Mouse (Mus musculus) CH12.LX (cell line): Measurements from ENCODE around the gene Wdr4. TPM values are rescaled to one million over a fixed set of nuclear protein-coding genes. Genes with fewer than 3 reads are reported as not detected.

Experiments
- DNase-seq: peaks from one replicate; pipeline ENCODE4 v3.0.0-alpha.2; 2013; ENCODE audit errors: extremely low read depth
- H3K27ac ChIP-seq: 2 replicates; pipeline ENCODE4 v1.5.1; 2012; ENCODE audit warnings: low read depth, mild to moderate bottlenecking, control low read depth, moderate library complexity; ENCODE audit not compliant: insufficient read depth
- H3K27me3 ChIP-seq: replicated peaks from 2 replicates; pipeline ENCODE3; 2012; ENCODE audit warnings: inconsistent platforms
- H3K36me3 ChIP-seq, 2 experiments: replicated peaks in 1 of 2; 2 replicates each; pipeline versions ENCODE3 to v1.6.1; 2012; ENCODE audit warnings: inconsistent platforms in 1 of 2, low read length in 1 of 2, mild to moderate bottlenecking in 1 of 2, mixed read lengths in 1 of 2, moderate library complexity in 1 of 2; ENCODE audit not compliant: control insufficient read depth in 1 of 2, insufficient read depth in 1 of 2
- H3K4me1 ChIP-seq, 2 experiments: 2 replicates each; pipeline ENCODE4 v1.6.1; 2012; ENCODE audit warnings: inconsistent platforms in 1 of 2, moderate library complexity in 1 of 2; ENCODE audit not compliant: insufficient read depth in 2 of 2, control insufficient read depth in 1 of 2
- H3K4me2 ChIP-seq: 2 replicates; pipeline ENCODE4 v1.6.1; 2012; ENCODE audit warnings: low read depth, mild to moderate bottlenecking, control low read depth; ENCODE audit not compliant: poor library complexity, insufficient read depth, severe bottlenecking
- H3K4me3 ChIP-seq, 3 experiments: fragments of 150-350 bp in 1 of 3; sonication (generic) in 1 of 3; replicated peaks in 1 of 3; 2 replicates each; pipeline versions ENCODE3 to v1.5.1; 2011 to 2012; ENCODE audit warnings: low read depth in 2 of 3, low read length in 2 of 3, mild to moderate bottlenecking in 2 of 3, moderate library complexity in 2 of 3, control low read depth in 1 of 3, improper control_type of control experiment in 1 of 3, inconsistent platforms in 1 of 3, mixed read lengths in 1 of 3; ENCODE audit not compliant: poor library complexity in 1 of 3
- H3K79me2 ChIP-seq: replicated peaks from 2 replicates; pipeline ENCODE4 v1.6.1; 2012; ENCODE audit warnings: mild to moderate bottlenecking, moderate library complexity; ENCODE audit not compliant: control insufficient read depth, poor library complexity, insufficient read depth, severe bottlenecking; ENCODE audit errors: extremely low read depth
- H3K9ac ChIP-seq: 2 replicates; pipeline ENCODE4 v1.6.1; 2012; ENCODE audit warnings: low read depth, mild to moderate bottlenecking, control low read depth, moderate library complexity; ENCODE audit not compliant: insufficient read depth
- H3K9me3 ChIP-seq: replicated peaks from 2 replicates; pipeline ENCODE3; 2012; ENCODE audit warnings: low read length, inconsistent platforms, mixed read lengths
- BHLHE40 ChIP-seq: IDR thresholded peaks from 2 replicates; pipeline ENCODE4 v1.6.1; 2011; ENCODE audit warnings: mild to moderate bottlenecking, low read depth, low read length, improper control_type of control experiment
- CHD1 ChIP-seq: IDR thresholded peaks from 2 replicates; pipeline ENCODE4 v1.6.1; 2012; ENCODE audit warnings: low read depth, low read length, improper control_type of control experiment, inconsistent platforms
- CTCF ChIP-seq, 2 experiments: IDR thresholded peaks in 1 of 2; conservative IDR thresholded peaks in 1 of 2; 2 replicates each; pipeline ENCODE4 v1.5.1; 2011 to 2012; ENCODE audit warnings: low read depth in 2 of 2, low read length in 2 of 2, improper control_type of control experiment in 1 of 2, inconsistent platforms in 1 of 2, mild to moderate bottlenecking in 1 of 2, moderate library complexity in 1 of 2
- E2F4 ChIP-seq: IDR thresholded peaks from 2 replicates; pipeline ENCODE4 v1.6.1; 2011; ENCODE audit warnings: low read depth, low read length, improper control_type of control experiment; ENCODE audit not compliant: insufficient replicate concordance
- ELF1 ChIP-seq: IDR thresholded peaks from 2 replicates; pipeline ENCODE4 v1.6.1; 2014; ENCODE audit warnings: low read depth, mild to moderate bottlenecking, inconsistent platforms, low read length, improper control_type of control experiment
- ETS1 ChIP-seq: conservative IDR thresholded peaks from 2 replicates; pipeline ENCODE4 v1.6.1; 2012; ENCODE audit warnings: low read depth, mild to moderate bottlenecking, inconsistent platforms, low read length, improper control_type of control experiment, moderate library complexity
- HCFC1 ChIP-seq: IDR thresholded peaks from 2 replicates; pipeline ENCODE4 v1.6.1; 2012; ENCODE audit warnings: low read depth, mild to moderate bottlenecking, inconsistent platforms, low read length, improper control_type of control experiment
- IRF4 ChIP-seq: IDR thresholded peaks from 2 replicates; pipeline ENCODE4 v1.6.1; 2014; ENCODE audit warnings: low read depth, mild to moderate bottlenecking, inconsistent platforms, low read length, improper control_type of control experiment
- JUN ChIP-seq: IDR thresholded peaks from 2 replicates; pipeline ENCODE4 v1.6.1; 2011; ENCODE audit warnings: low read depth, mild to moderate bottlenecking, low read length, improper control_type of control experiment, moderate library complexity; ENCODE audit not compliant: insufficient read depth
- JUND ChIP-seq: conservative IDR thresholded peaks from 2 replicates; pipeline ENCODE4 v1.6.1; 2011; ENCODE audit warnings: low read depth, low read length, improper control_type of control experiment
- MAFK ChIP-seq: IDR thresholded peaks from 2 replicates; pipeline ENCODE4 v1.6.1; 2011; ENCODE audit warnings: low read length, improper control_type of control experiment; ENCODE audit not compliant: insufficient replicate concordance
- NELFE ChIP-seq: IDR thresholded peaks from 2 replicates; pipeline ENCODE4 v1.6.1; 2011; ENCODE audit warnings: low read depth, low read length, improper control_type of control experiment
- NRF1 ChIP-seq: IDR thresholded peaks from 2 replicates; pipeline ENCODE4 v1.6.1; 2014; ENCODE audit warnings: low read depth, mild to moderate bottlenecking, inconsistent platforms, low read length, improper control_type of control experiment, moderate library complexity
- PAX5 ChIP-seq: IDR thresholded peaks from 2 replicates; pipeline ENCODE4 v1.6.1; 2012; ENCODE audit warnings: low read length, inconsistent platforms, mixed read lengths
- RAD21 ChIP-seq: IDR thresholded peaks from 2 replicates; pipeline ENCODE4 v1.6.1; 2011; ENCODE audit warnings: low read depth, mild to moderate bottlenecking, low read length, improper control_type of control experiment, moderate library complexity
- RCOR1 ChIP-seq: conservative IDR thresholded peaks from 2 replicates; pipeline ENCODE4 v1.6.1; 2012; ENCODE audit warnings: low read depth, mild to moderate bottlenecking, inconsistent platforms, low read length, improper control_type of control experiment
- SMC3 ChIP-seq: IDR thresholded peaks from 2 replicates; pipeline ENCODE4 v1.6.1; 2011; ENCODE audit warnings: low read depth, low read length, improper control_type of control experiment
- TBP ChIP-seq: conservative IDR thresholded peaks from 2 replicates; pipeline ENCODE4 v1.6.1; 2011; ENCODE audit warnings: low read depth, low read length, improper control_type of control experiment
- TCF12 ChIP-seq: IDR thresholded peaks from 2 replicates; pipeline ENCODE4 v1.6.1; 2014; ENCODE audit warnings: low read depth, mild to moderate bottlenecking, inconsistent platforms, low read length, improper control_type of control experiment
- UBTF ChIP-seq: IDR thresholded peaks from 2 replicates; pipeline ENCODE4 v1.6.1; 2012; ENCODE audit warnings: low read depth, mild to moderate bottlenecking, inconsistent platforms, low read length, improper control_type of control experiment, moderate library complexity
- USF1 ChIP-seq: IDR thresholded peaks from 2 replicates; pipeline ENCODE4 v1.6.1; 2014; ENCODE audit warnings: low read depth, mild to moderate bottlenecking, inconsistent platforms, low read length, improper control_type of control experiment
- USF2 ChIP-seq: conservative IDR thresholded peaks from 2 replicates; pipeline ENCODE4 v1.6.1; 2011; ENCODE audit warnings: low read depth, low read length, improper control_type of control experiment
- ZC3H11A ChIP-seq: IDR thresholded peaks from 2 replicates; pipeline ENCODE4 v1.6.1; 2012; ENCODE audit warnings: low read depth, mild to moderate bottlenecking, inconsistent platforms, low read length, improper control_type of control experiment
- ZKSCAN1 ChIP-seq: IDR thresholded peaks from 2 replicates; pipeline ENCODE4 v1.6.1; 2012; ENCODE audit warnings: low read depth, inconsistent platforms, low read length, improper control_type of control experiment, borderline replicate concordance
- ZMIZ1 ChIP-seq: IDR thresholded peaks from 2 replicates; pipeline ENCODE4 v1.6.1; 2012; ENCODE audit warnings: low read depth, mild to moderate bottlenecking, inconsistent platforms, low read length, improper control_type of control experiment
- ZNF384 ChIP-seq: IDR thresholded peaks from 2 replicates; pipeline ENCODE4 v1.6.1; 2012; ENCODE audit warnings: low read depth, low read length, improper control_type of control experiment, inconsistent platforms
- dilution Hi-C: fragments of 300-500 bp; cut with MboI; formaldehyde crosslinking; loops from 2 replicates; pipeline ENCODE4 v1.14.3; 2020; ENCODE audit warnings: low sequenced_read_pairs; ENCODE audit not compliant: extremely low pct_unique_long_range_greater_than_20kb, extremely low pct_ligation_motif_present
- in situ Hi-C: fragments of 300-500 bp; cut with MboI; formaldehyde crosslinking; loops from 3 replicates; pipeline ENCODE4 v1.14.3; 2019; ENCODE audit warnings: low sequenced_read_pairs, low pct_ligation_motif_present, low pct_unique_long_range_greater_than_20kb, mixed read lengths
- polyA plus RNA-seq: library from polyadenylated mRNA; unstranded; fragments of >175 nt; gene quantifications from 2 replicates; pipeline ENCODE4 v1.2.1, GENCODE M21; 2012; ENCODE audit warnings: low read depth; ENCODE audit not compliant: insufficient read length
- total RNA-seq, 2 experiments: library from RNA; depleted of rRNA; stranded (reverse); fragments of 300-350 nt in 1 of 2; fragments of >200 nt in 1 of 2; gene quantifications; 2 replicates each; pipeline ENCODE4 v1.2.3; 2012 to 2014

Wdr4 gene
- total and polyA plus RNA-seq, 3 experiments = 48.3 to 56.2 (median 51.4) TPM

DNA sequence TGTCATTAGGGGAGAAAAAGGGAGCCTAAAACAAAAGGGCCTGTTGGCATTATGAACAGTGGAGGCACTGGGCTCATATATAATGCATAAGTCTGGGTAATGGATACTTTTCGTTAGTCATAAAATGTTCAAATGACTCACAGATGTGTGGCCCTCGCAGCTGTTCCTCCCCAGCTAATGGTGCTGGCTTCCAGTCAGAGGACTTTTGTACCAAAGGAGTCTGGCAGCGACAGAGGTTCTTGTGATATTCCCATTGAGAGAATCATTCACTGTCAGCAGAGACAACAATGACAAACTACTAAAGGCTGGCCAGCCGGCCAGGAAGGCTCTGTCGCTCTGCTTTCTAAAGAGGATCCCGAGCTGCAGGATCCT is 21.7 kb upstream of the Wdr4 start:
- no peak for TF ChIP-seq SMC3
- TF ChIP-seq TCF12 = no peak
- TF ChIP-seq NELFE = no peak
- TF ChIP-seq E2F4 = no peak
- no peak for TF ChIP-seq ZC3H11A
- TF ChIP-seq USF2 = no peak
- TF ChIP-seq BHLHE40 = no peak
- no peak for TF ChIP-seq RAD21
- TF ChIP-seq CHD1 = no peak
- no peak for TF ChIP-seq HCFC1
- no peak for TF ChIP-seq USF1
- TF ChIP-seq UBTF = no peak
- no peak for TF ChIP-seq JUND
- TF ChIP-seq IRF4 = no peak
- TF ChIP-seq TBP = no peak
- TF ChIP-seq ZMIZ1 = no peak
- TF ChIP-seq ZNF384 = no peak
- Histone ChIP-seq H3K9me3 (no peaks in the 10 kb centered on the region), H3K4me3 (no peak overlapping the region), H3K27ac (no peak overlapping the region), H3K4me1 (no peaks in the 10 kb centered on the region), H3K27me3 (no peaks in the 10 kb centered on the region), H3K4me2 (no peak overlapping the region), H3K9ac (no peak overlapping the region), H3K36me3 (peaks cover 0 to 38% of the 10 kb centered on the region in 2 experiments), H3K79me2 (no peaks in the 10 kb centered on the region)
- in situ Hi-C loops (no loop called here), dilution Hi-C loops (no loop called here)
- no peak for DNase-seq

DNA sequence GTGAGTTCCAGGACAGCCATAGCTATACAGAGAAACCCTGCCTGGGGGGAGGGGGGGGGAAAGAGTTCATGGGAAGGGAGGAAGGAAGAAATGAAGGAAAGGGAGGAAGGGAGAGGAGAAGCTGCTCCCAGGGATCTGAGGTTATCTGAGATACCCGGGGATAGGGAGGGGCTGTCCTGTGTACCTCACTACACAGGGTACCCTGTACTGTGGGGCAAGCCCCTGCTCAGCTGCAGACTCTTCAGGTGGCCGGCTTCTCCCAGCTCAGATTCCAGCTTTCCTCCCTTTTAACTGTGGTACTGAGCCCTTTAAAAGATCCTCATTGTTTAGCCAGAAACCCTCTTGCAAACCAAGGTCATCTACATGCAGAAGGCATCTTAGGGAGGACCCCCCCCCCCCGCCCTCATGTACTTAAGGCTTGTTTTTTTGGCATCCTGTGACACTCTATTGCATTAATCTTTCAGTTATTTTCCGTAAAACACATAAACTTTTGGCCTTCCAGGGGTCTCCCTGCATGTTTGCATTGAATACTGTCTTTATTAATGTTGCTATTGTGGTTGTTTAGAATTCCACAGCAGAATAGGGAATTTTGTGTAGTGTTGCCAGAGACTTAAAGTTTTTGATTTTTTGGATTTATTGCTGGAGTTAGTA is 21.2 kb upstream of the Wdr4 start:
- in situ Hi-C loops (no loop called here), dilution Hi-C loops (no loop called here)
- no peak overlapping the region for H3K27ac ChIP-seq
- H3K4me2 ChIP-seq = no peak overlapping the region
- H3K27me3 ChIP-seq = no peaks in the 10 kb centered on the region
- H3K36me3 ChIP-seq = peaks cover 0 to 38% of the 10 kb centered on the region in 2 experiments
- no peaks in the 10 kb centered on the region for H3K79me2 ChIP-seq
- no peaks in the 10 kb centered on the region for H3K9me3 ChIP-seq
- H3K4me1 ChIP-seq = peaks cover 0 to 2% of the 10 kb centered on the region in 2 experiments; a peak in 3 of 4 replicates
- no peak overlapping the region for H3K4me3 ChIP-seq
- H3K9ac ChIP-seq = no peak overlapping the region
- DNase-seq = no peak
- no peak for TF ChIP-seq CTCF (conservative IDR thresholded peaks at IDR 0.05 in 1 of 2, IDR thresholded peaks at IDR 0.05 in 1 of 2; ENCODE audit: low read depth in 2 of 2, low read length in 2 of 2)
- TF ChIP-seq NRF1 = no peak
- no peak for TF ChIP-seq RCOR1
- no peak for TF ChIP-seq PAX5
- no peak for TF ChIP-seq USF2
- TF ChIP-seq ETS1 = no peak
- TF ChIP-seq IRF4 = no peak
- TF ChIP-seq JUN = no peak
- no peak for TF ChIP-seq ZKSCAN1
- TF ChIP-seq ELF1 = no peak
- TF ChIP-seq MAFK = no peak
- TF ChIP-seq SMC3 = no peak
